Mouse (Mus musculus) neutrophil, adult 83 days (primary cell): Measurements from ENCODE around the gene Gpnmb. TPM values are rescaled to one million over a fixed set of nuclear protein-coding genes. Genes with fewer than 3 reads are reported as not detected.

Source experiments
- total RNA-seq, 2 experiments: library from RNA; stranded (reverse); gene quantifications; one replicate each; pipeline ENCODE4 v1.2.4; 2023

Gpnmb gene
- total RNA-seq, result under 1 TPM; 0.24 to 0.61 TPM

DNA sequence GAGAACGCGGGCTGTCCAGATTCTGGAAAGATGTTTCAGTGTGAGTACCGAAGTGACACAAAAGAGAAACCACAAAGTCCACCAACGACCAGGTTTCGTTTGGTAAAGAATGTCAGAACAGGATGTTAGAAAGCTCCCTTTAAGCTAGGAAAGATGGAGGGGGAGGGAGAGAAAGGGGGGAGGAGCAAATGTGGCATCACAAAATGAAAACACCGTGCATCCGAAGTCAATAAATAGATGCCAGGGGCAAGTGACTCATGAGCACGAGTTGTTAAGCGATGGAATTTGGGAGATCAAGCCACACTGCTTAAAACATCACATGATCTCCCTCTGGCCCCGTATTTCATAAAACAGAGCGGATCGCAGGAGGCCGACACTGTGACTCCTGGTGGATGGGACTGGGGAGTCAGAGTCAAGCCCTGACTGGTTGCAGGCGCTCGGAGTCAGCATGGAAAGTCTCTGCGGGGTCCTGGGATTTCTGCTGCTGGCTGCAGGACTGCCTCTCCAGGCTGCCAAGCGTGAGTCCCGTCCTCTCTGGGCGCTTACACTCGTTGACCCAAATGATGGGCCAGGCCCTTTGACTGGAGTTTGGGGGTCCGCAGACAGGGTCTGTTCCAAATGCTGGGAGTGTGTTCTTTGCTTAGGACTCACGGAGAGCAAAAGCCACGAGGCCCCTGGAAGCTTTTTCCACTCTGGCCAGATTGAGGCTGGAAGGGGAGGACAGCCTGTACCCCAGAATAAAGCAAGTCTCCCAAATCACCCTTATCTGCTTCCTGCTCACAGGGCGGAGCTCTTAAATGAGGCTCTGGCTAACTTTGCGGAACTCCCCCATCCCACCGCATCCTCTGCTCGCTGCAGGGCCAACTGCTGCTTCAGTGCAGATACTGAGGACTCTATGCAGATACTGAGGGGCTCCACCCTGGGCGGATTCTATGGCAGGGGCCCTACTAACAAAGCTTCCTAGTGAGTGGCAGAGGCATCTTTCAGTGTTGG is at the start of gene Gpnmb:
Gpnmb (plus strand) TSS at position 272 of the 993 bp plus-strand sequence.

DNA sequence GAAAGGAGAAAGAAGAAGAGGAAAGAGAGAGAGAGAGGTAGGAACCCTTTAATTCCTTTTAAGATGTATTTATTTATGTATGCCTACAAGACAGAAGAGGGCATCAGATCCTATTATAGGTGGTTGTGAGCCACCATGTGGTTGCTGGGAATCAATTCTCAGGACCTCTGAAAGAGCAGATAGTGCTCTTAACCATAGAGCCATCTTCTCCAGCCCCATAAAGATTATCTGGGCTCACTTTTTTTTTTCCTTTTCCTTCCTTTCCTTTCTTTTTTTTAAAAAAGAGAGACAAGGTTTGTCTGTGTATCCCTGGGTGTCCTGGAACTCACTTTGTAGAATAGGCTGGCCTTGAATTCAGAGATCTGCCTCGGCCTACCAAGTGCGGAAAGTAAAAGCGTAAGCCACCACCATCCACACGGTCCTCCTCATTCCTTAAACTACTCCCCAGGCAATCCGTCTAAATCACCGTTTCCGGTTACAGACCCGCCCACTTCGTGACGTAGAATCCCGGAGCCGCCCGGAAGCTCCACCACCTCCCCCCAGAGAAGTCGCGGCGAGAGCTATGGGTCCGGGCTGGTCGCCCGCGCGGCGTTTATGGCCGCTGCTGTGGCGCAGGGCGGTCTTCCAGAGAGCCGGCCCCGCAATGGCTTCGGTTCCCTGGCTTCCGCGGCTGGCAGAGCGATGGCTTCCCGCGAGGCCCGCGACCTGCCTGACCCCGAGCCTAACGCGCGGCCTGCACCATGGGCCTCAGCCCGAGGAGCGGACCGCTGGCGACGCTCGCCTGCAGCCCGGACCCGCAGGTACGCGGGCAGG is 37.2 kb downstream of the Gpnmb start, which contains the start of gene Malsu1:
Malsu1 (plus strand) TSS at position 492 of the 813 bp plus-strand sequence.

Other genes with a start within 250 kb of the Gpnmb start
- 10 to 100 TPM in 1 of 2 experiments, 1 to 10 TPM in 1; 5.1 to 14.1 TPM for gene Tmem176a, start 195.6 kb upstream of the Gpnmb start, total RNA-seq
- gene Tmem176b, start 195.1 kb upstream of the Gpnmb start, total RNA-seq, result 10 to 100 TPM; 20.6 to 27.0 TPM
- not detected for gene Aoc1, start 163.7 kb upstream of the Gpnmb start, total RNA-seq
- gene 1600015I10Rik, start 106.7 kb upstream of the Gpnmb start, total RNA-seq, result not detected
- gene Doxl2, start 61.6 kb upstream of the Gpnmb start, total RNA-seq, result not detected
- not detected for gene Svs1, start 49.7 kb upstream of the Gpnmb start, total RNA-seq
- gene Malsu1, start 37.2 kb downstream of the Gpnmb start, total RNA-seq, result 10 to 100 TPM; 16.1 to 20.9 TPM
- under 1 TPM in 1 of 2 experiments, not detected in 1; 0.13 TPM for gene Igf2bp3, start 178.4 kb downstream of the Gpnmb start, total RNA-seq
- gene Tra2a, start 227.5 kb downstream of the Gpnmb start, total RNA-seq, result 100 to 1,000 TPM; 146 to 170 TPM